In genomic region chr13:37728551-37728950, GRCm38 (mm10) we compare ENCODE assay signal across 19 mouse cellular contexts. TPM values are rescaled to one million over a fixed set of nuclear protein-coding genes. Genes with fewer than 3 reads are reported as not detected.
DNase-seq lines count a peak whose midpoint lies in the region; ATAC-seq and TF ChIP-seq lines count a peak whose summit lies in the region.
"Had no signal": no experiment of that assay in that cellular context is flagged by ENCODE, and none has a peak within 500 bp of the region (broad histone marks: within the 10 kb centered on the region; RNA-seq: fewer than 3 reads in every experiment).

No protein-coding gene starts in this region.

- no peak for TF ChIP-seq EP300 in stomach, postnatal 0 days (optimal IDR thresholded peaks at IDR 0.05)

- no peak for ATAC-seq in stomach, postnatal 0 days (ENCODE audit: low FRiP score, low TSS enrichment)
- ATAC-seq: forebrain, embryonic 16.5 days; Patski had no signal

- no peaks in the 10 kb centered on the region for H3K36me3 ChIP-seq in stomach, postnatal 0 days (ENCODE audit: control insufficient read depth, insufficient read depth, low read length)
- H3K36me3 ChIP-seq: limb, embryonic 10.5 days; liver, embryonic 15.5 days; midbrain, embryonic 12.5 days had no signal

- 65% methylated on average over 7 of the region's 7 CpGs for WGBS in stomach, postnatal 0 days

- DNase-seq in heart, adult 11 months: peak; percentile 91
- no peak for DNase-seq in heart, postnatal 25 days (ENCODE audit: low spot score)
- DNase-seq in left cerebral cortex, postnatal 4 days: peak; percentile 30
- DNase-seq in left cerebral cortex, adult 2 months (ENCODE audit: extremely low spot score in 1 of 2, low spot score in 2 of 2): no peak
- DNase-seq in cerebellum, postnatal 25 days: peak; percentile 16 to 42
- DNase-seq in kidney, postnatal 14 days: peak; percentile 21
- no peak for DNase-seq in stomach, postnatal 0 days (ENCODE audit: low spot score)
- DNase-seq in layer of hippocampus, adult 18-20 months (ENCODE audit: low spot score in 2 of 2): no peak
- DNase-seq: embryo, embryonic 11 days; gastrocnemius, adult 2 months; layer of hippocampus, adult 9-11 months; lung, postnatal 36 days; right cerebral cortex, postnatal 25 days; thymus, postnatal 25 days had no signal

- no peaks in the 10 kb centered on the region for H3K4me1 ChIP-seq in stomach, postnatal 0 days (replicated peaks; ENCODE audit: control insufficient read depth, insufficient read depth)
- H3K4me1 ChIP-seq: limb, embryonic 10.5 days; midbrain, embryonic 12.5 days had no signal

- no peaks in the 10 kb centered on the region for H3K9me3 ChIP-seq in stomach, postnatal 0 days (ENCODE audit: control insufficient read depth, low read length)
- H3K9me3 ChIP-seq: limb, embryonic 10.5 days; liver, embryonic 15.5 days; midbrain, embryonic 12.5 days had no signal

- no peaks in the 10 kb centered on the region for H3K27me3 ChIP-seq in stomach, postnatal 0 days (ENCODE audit: control insufficient read depth, insufficient read depth, low read length)
- H3K27me3 ChIP-seq: liver, embryonic 15.5 days; midbrain, embryonic 12.5 days; Patski had no signal

- no peak overlapping the region for H3K9ac ChIP-seq in stomach, postnatal 0 days (ENCODE audit: low read length)
- H3K9ac ChIP-seq: liver, embryonic 15.5 days; midbrain, embryonic 12.5 days had no signal

- no peak overlapping the region for H3K27ac ChIP-seq in left cerebral cortex, adult 2 months
- H3K27ac ChIP-seq in stomach, postnatal 0 days (replicated peaks): no peak overlapping the region
- H3K27ac ChIP-seq: gastrocnemius, adult 2 months; limb, embryonic 10.5 days; liver, embryonic 15.5 days; midbrain, embryonic 12.5 days had no signal

- no peak overlapping the region for H3K4me3 ChIP-seq in left cerebral cortex, adult 2 months
- H3K4me3 ChIP-seq in stomach, postnatal 0 days (ENCODE audit: low read depth, low read length): no peak overlapping the region
- H3K4me3 ChIP-seq: gastrocnemius, adult 2 months; limb, embryonic 10.5 days; liver, embryonic 15.5 days; midbrain, embryonic 12.5 days had no signal

- no peak overlapping the region for H3K4me2 ChIP-seq in stomach, postnatal 0 days (replicated peaks; ENCODE audit: low read depth)
- H3K4me2 ChIP-seq: liver, embryonic 15.5 days; midbrain, embryonic 12.5 days had no signal

- no peak for TF ChIP-seq CTCF in left cerebral cortex, adult 2 months (IDR thresholded peaks at IDR 0.05)
- no peak for TF ChIP-seq CTCF in stomach, postnatal 0 days (IDR thresholded peaks at IDR 0.05; ENCODE audit: low read depth)

- intact Hi-C loops in heart, postnatal 25 days (cut with DNase I): no loop called here
- intact Hi-C loops in left cerebral cortex, postnatal 4 days (cut with DNase I): no loop called here
- intact Hi-C loops in left cerebral cortex, adult 2 months (cut with DNase I): no loop called here

RNA-seq across cellular contexts. Expression of gene Rreb1, which starts 49.6 kb away (rescaled TPM):
- 10 to 100 TPM; 38.0 to 55.6 TPM for total RNA-seq in heart, postnatal 25 days (2021)
- total RNA-seq in left cerebral cortex, postnatal 4 days (2021): 10 to 100 TPM in 1 of 2 experiments, 1 to 10 TPM in 1; 9.8 to 12.2 TPM
- 10 to 100 TPM; 36.2 to 48.7 TPM for total RNA-seq in left cerebral cortex, adult 2 months (2021)
- 5.9 and 6.0 TPM in 2 replicates for polyA plus RNA-seq in stomach, postnatal 0 days (2015; fragmentation: Nextera tagmentation; extraction: Ambion mirVana)
- 10 to 100 TPM; 75.1 to 85.3 TPM for total RNA-seq in layer of hippocampus, adult 18-20 months (2021)

Comparison
In these comparisons a context has a peak if more than half of its experiments do, and no peak if none do; other contexts are left out.
1. DNase-seq: peak in heart, adult 11 months (single experiment), left cerebral cortex, postnatal 4 days (single experiment), cerebellum, postnatal 25 days (2 of 2) and kidney, postnatal 14 days (single experiment); none in heart, postnatal 25 days (single experiment), left cerebral cortex, adult 2 months (0 of 2), stomach, postnatal 0 days (single experiment) and layer of hippocampus, adult 18-20 months (0 of 2).